Mouse (Mus musculus) G1E (cell line): ENCODE results near the gene Psmd5.

Experiments used
- CTCF ChIP-seq: IDR thresholded peaks from 2 replicates; pipeline ENCODE4 v1.5.1; 2012; ENCODE audit warnings: low read depth, low read length, inconsistent platforms, mixed read lengths
- TAL1 ChIP-seq: conservative IDR thresholded peaks from 2 replicates; pipeline ENCODE4 v1.6.1; 2012; ENCODE audit warnings: low read depth, low read length, inconsistent platforms, mixed read lengths

- TF ChIP-seq CTCF (no peak), TAL1 (peak; percentile 47; the same call in 1 of the 2 replicates)
Observed at GRCm38 (mm10) chr2:34809568-34809967, 65.2 kb downstream of the Psmd5 start.
